Mouse (Mus musculus) T-helper 2 cell (primary cell): ENCODE data around the gene Hsf4.

ENCODE experiments used
- in situ Hi-C: fragments of 300-600 bp; cut with MboI, MseI; formaldehyde crosslinking; loops from one replicate; pipeline ENCODE4 v1.15.1; 2025; ENCODE audit warnings: high pct_unique_total_duplicates

Hsf4 gene

DNA sequence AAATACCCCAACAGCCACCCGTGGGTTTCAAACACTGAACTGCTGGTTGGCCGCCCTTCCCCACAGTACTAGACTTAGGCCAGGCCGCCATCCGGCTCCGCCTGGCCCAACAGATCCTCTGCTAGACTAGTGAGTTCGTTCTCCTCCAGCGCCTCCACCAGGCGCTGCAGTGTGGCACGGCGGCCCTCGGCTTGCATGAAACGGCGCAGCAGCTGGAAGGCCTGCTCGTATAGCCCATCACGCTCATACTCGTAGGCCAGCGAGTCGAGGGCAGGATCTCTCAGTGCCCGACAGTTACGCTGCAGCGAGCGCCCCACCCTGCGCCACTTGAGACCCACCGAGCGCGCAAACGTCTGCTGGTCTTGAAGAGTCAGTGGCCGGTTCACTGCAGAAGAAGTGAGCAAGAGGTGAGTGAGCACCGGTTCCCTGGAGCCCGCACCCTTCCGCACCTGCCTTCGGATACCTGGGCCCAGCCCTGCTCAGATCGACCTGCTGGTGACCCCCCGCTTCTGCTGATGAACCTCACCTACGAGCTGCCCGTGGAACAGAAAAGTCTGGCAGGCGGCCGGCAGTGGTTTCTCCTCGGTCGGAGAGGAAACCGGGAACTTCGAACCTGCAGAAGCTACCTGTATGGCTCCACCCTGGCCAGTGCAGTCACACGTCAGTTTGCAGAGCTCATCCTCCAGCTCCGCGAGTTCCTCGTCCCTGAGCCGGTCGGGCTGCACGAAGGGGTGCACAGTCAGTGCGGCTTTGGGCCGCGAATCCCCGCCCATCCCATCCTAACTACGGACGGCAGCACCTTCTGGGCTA, 10.5 kb upstream of the Hsf4 start:
- in situ Hi-C loops, result no loop called here

DNA sequence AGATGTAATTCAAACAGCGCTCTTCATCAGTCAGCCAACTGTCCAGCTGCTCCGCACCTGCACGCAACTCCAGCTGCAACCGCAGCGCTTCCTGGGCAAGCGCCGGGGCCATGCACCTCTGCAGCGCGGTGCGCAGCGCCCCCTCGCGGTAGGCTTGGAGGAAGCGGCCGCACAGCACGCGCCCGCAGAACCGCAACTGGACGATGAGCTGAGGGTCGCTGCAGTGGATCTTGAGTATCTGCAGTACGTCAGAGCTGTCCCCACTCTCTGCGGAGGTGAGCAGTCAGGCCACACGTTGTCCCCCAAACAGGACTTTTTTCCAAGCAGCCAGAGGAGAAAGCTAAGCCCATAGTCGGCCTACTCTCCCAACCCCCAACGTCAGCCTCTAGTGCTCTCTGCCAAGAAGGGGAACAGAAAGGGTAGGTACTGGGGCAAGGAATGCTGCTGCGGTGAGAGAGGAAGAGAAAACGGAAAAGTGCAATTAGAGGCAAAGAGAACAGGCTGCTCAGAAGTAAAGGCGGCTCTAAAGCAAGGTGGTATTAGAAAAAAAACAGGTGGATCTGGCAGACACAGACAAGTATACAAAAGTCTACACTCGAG, 9.8 kb upstream of the Hsf4 start:
- in situ Hi-C loops, result no loop called here

DNA sequence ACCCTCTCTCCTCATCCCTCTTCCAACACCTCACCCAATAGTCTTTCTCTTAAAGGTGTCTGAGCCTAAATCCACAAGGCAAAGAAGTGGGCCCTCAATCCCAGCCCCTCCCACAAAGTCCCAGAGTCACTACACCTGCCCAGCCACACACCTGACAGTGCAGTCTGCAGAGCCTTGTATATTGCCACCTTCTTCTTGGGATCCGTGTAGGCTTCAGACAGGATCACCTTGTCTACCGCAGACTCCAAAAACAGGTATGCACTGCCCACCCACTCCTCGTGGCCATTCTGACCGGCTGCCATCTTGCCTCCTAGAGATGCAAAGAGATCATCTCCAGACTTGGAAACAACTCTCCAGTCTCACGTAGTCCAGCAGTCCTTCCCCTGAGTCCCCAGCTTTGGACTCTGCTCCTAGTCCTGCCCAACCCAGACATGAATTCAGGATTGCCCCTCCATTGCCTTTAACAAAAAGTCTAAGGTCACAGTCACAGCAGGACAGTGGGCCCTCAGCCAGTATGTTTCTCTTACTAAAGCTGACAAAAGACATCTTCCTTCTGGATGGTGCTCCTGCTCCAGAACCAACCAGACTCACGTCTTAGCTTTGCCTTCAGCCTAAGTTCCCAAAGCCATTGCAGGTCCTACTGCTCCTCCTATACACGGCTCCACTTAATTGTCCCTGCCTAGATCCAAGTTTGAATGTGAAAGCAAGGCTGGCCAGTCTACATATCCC, 9.1 kb upstream of the Hsf4 start:
- in situ Hi-C loops, result no loop called here

DNA sequence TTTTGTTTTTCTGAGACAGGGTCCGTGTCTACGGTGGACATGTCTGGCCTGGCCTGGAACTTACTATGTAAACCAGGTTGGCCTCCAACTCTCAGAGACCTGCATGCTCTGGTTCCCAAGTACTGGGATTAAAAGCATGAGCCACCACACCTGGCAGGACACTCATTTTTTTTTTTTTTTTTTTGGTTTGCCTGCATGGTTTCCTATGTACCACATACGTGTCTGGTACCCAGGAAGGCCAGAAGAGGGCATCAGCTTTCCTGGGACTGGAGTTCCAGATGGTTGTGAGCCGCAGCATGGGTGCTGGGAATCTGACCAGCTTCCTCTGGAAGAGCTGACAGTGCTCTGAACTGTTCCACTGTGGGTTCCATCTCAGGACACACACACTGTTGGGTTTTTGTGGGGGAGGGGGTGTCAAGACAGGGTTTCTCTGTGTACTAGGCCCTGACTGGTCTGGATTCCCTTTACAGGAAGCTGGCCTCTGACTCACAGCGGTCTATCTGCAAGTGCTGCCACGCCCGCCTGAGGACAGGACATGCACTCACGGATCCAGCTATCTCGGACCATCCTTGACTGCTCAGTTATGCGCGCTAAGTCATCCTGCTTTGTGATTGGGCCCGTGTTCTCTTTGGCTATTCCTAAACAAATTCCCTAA, 8.1 kb upstream of the Hsf4 start:
- in situ Hi-C loops, result no loop called here

DNA sequence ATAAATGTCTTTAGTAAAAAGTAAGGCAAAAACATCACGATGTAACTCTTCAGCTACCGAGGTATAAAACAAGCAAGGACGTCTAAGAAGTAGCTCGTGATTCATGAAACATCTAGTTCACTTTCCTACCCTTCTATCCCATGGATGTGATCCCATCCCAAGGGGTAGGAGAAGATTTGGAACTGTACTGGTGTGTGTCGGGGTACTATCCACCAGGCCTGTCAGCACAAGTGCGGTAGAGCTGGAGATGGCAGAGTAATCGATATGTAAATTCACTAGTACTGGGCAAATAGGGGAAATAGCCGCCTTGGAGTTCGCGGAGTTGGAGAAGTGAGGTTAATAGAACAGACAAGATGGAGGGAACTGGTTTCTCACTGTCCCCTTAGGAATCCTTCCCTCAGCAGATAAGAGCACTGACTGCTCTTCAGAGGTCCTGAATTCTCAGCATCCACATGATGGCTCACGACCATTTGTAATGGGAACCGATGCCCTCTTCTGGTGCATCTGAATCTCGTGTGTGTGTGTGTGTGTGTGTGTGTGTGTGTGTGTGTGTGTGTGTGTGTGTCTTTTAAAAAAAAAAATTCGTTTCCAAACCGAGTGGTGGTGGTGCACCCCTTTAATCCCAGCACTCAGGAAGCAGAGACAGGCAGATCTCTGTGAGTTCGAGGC, 6.2 kb upstream of the Hsf4 start:
- in situ Hi-C loops, result no loop called here

DNA sequence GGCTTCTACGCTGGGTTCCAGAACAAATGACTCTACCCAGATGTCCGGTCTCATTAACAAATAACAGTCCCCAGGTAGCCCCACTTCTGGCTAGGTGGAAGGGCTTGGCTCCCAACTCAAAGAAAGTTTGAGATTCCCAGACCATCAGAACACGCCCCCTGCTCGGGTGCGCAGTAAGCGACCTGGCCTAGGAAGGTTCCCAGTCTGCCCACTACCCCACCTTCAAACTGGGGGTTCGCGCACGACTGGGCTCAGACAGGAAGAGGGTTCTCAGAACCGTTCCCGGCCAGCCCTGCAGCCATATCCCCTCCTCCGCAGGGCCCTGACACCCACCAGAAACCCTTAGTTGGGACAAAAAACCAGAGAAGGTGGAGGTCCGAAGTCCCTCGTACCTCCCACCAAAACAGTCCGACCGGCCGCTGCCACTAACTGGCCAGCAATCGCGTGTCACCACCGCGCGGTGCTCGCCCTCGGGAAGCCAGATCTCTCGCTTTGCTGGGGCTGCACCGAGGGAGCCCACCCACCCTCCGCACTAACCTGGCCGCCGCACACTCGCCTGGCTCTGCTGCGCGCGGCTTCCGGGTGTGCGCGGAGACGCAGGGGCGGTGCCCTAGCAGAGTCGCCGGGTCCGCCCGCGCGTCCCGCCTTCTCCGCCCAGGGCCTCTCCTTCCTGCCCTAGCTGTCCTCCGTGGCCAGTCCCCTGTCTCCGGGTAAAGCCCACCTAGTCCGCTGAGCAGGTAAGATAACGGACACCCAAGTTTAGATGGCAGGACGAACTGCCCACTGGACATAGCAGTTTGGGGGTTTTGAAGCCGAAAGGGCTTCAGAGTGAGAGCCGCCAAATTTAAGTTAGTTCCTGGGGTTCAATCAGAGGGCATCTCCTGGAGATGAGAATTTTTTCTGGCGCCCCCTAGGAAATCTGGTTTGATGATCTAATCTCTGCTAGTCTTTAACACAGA, 5.3 kb upstream of the Hsf4 start, which contains the start of the genes Tradd and Fbxl8:
Tradd (minus strand) TSS at position 586 of the 959 bp plus-strand sequence.
Fbxl8 (plus strand) TSS at position 625 of the 959 bp plus-strand sequence.
- in situ Hi-C loops, result no loop called here

DNA sequence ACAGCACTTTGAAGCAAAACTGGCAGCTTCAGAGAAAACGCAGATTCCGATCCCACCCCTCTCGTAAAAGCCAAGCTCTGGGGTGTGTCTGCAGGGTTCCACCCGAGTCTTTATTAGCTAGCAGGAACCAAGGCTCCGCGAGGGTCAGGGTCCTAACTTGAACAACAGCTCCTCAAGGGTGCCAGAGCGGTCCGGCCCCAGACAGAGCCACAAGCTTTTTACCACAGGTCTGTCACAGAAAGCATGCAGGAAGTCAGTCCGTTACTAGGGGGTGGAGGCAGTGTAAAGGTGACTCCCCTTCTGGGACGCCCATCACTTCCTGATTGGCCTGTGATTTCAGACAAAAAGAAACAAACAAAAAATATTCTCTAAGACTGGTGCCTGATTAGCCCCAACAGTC, 4.5 kb upstream of the Hsf4 start:
- in situ Hi-C loops, result no loop called here

DNA sequence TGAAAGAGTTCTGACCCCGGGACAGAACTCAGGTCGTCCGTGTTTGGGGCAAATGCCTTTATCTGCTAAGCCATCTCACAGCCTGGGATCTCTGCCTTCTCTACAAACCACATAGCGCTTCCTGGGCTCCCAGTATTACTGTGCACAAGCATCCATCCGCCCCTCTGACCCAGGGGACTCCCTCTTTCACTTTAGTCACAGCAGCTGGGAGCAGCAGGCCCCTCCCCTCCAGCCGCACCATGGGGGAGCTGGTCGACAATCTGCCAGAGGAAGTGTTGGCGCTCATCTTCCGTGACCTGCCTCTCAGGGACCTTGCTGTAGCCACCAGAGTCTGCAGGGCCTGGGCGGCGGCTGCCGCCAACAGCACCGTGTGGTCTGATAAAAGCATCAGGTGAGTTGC, 2.8 kb upstream of the Hsf4 start:
- in situ Hi-C loops, result no loop called here

DNA sequence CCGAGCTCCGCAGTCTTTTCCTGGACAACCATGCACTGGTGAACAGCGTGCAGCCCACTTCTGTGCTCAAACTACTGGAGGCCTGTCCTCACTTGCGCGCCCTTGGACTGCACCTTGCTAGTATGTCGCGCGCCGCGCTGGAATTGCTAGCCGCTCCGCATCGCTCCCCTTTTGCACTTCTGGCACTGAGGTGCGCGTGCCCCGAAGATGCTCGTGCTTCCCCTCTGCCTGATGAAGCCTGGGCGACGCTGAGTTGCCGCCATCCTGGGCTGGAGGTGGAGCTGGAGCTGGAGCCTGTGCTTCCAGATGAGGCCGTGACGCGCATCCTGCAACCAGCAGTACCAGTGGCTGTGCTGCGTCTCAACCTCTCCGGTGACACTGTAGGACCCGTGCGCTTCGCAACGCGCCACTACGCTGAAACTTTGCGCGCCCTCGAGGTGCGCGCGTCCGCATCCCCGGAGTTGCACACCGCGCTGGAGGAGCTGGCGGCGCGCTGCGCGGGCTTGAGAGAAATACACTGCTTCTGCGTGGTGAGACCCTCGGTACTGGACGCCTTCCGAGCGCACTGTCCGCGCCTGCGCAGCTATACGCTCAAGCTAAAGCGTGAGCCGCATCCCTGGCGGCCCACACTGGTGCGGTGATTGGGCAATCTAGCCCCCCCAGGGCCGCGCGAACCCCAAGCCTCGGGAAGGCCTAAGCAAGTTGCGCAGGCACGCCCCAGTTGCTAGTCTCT, 1.1 kb upstream of the Hsf4 start:
- in situ Hi-C loops, result no loop called here

DNA sequence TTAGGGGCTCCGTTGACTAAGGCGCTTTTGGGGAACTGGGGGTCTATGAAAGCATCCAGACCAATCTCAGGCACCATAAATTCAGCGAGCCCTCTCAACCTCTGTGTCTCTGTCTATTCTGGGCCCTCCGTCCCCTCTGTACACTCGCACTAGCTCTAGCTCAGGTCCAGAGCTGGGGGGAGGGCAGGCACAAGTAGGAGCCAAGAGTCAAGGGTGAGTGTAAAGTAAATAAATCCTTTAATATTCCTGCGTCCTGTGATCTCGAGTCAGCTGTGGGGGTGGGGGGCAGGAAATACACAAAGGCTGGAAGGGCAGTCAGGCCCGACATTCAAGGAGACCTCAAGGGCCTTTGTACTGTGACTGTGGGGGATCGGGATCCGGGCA, 534 bp upstream of the Hsf4 start:
- in situ Hi-C loops, result no loop called here

DNA sequence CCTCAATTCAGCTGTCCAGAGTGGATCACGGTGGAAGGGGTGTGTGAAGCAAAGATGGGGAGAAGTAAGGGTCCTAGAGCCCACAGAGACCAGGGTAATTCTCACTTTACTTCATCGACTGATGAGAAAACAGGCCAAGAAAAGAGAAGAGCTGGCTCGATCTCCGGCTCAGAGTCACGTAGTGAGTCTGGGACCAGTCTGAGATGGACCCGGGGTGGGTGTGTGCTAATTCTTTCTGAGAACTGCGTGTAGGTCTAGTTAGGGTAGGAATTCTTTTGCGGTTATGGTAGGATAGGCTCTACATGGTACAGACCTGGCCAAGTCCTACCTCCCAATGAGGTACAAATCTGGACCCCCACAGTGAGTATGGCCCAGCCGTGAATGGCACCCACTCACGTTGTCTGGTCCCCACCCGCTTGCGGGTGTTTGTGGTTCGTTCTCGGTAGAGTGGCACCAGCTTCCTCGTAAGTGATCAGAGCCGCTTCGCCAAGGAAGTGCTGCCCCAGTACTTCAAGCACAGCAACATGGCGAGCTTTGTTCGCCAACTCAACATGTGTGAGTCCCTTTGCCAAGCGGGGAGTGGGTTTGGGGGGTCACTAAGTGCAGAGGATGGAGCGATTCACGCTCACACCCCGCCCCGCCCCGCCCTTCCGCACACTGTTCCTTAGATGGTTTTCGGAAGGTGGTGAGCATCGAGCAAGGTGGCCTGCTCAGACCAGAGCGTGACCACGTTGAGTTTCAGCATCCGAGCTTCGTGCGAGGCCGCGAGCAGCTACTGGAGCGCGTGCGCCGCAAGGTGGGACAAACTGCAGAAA, 707 bp downstream of the Hsf4 start:
- in situ Hi-C loops, result no loop called here

DNA sequence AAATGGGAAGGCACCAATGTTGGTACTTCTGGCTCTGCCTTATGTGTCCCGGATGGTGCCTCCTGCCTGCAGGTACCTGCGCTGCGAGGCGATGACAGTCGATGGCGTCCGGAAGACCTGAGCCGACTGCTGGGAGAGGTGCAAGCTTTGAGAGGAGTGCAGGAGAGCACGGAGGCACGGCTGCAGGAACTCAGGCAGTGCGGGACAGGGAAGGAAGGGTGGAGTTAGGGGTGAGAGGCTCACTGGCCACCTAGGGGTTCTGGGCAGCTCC, 1.2 kb downstream of the Hsf4 start:
- in situ Hi-C loops, result no loop called here

DNA sequence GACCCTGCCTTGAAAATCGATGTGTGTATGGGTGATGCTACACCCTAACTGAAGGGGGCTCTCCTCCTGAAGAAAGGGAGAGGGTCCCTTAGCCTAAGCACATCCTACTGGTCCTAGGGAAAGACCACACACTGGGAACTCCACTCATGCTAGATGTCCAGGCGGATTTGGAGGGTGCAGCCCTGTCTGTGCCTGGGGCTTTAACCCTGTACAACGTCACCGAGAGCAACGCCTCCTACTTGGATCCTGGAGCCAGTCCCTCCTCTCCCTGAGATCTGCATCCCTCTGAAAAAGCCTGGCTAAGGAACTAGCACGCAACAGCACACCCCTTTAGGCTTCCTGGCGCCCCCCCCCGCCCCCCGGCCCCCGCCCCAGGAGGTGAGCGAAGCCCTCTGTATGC, 5.8 kb downstream of the Hsf4 start:
- in situ Hi-C loops, result no loop called here

DNA sequence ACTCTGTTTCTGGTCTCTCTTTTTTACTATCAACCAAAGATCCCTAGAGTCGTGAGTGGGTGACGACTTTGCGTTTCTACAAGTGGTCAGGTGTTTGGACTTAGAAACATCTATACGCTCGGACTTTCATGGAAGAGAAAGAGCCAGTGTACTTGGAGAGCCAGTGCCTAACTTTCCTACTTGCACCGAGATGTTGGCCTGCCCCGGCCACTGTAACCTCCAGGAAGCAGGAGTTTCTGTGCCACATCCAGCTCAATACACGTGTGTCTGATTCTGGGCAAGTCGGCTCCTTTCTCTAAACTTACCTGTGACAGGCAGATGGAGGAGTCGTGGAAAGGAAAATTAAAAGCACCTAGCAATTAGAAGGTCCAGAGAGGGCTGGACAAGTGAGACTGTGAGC, 6.2 kb downstream of the Hsf4 start, which contains the start of gene Nol3:
Nol3 (plus strand) TSS at position 301 of the 400 bp plus-strand sequence.
- in situ Hi-C loops, result no loop called here

DNA sequence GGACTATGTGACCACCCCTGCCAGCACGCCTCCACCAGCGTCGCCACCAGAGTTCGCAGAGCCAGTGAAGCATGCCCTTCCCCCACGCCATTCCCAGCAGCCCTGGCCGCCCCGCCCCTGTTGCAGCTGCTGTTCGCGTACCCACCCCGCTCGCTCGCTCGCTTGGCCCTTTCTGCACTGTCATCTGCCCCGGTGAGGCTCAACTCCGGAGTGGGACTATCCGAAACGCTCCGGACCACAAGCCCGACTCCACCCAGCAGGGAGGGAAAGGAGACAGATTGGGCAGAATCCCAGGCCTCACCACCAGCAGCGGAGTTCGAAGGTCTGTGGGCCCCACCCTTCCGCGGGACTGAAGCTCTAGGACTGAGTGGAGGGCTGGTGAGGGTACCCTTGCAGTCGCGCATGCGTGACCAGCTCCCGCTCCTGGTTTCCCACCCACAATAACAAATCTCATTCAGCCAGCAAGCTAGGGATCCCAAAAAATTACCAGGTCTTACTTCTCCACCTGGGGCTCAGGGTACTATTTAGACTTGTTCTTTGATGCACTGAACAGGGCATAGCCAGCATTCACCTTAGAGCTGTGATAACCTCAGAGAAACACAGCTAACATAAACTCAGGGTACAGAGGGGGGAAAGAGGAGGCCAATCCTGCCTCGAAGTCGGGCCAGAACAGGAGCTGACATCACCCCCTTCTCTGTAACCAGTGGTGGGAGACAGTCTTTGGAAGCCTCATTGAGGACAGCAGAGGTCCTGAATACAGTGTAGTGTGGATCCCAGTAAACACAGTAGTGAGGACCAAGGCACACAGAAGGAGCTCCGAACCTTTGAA, 6.9 kb downstream of the Hsf4 start:
- in situ Hi-C loops, result no loop called here

DNA sequence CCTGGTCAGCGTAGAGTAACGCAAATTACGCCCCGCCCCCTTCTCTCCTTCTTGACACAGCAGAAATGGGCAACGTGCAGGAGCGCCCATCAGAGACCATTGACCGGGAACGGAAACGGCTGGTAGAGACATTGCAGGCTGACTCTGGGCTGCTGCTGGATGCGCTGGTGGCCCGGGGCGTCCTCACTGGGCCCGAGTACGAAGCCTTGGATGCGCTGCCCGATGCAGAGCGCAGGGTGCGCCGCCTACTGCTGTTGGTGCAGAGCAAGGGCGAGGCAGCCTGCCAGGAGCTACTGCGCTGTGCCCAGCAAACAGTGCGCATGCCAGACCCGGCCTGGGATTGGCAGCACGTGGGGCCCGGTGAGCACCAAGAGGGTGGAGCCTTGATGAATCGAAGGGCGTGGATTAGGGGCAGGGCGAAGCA, 9.3 kb downstream of the Hsf4 start:
- in situ Hi-C loops, result no loop called here

DNA sequence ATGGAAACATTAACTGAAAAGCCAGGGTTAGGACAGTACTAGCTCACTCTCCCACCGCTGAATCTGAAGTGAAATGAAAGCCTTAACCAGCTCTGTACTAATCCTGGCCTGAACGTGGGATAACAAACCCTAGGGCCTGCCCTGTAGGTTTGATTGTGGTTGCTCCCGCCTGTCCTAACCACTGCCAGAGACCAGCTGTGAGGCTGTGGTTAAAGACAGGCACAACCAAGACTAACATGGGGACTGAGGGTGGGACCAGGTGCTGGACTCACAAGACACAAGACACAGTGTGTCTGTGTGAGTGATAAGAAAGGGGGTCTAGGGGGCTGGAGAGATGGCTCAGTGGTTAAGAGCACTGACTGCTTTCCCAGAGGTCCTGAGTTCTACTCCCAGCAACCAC, 11.0 kb downstream of the Hsf4 start:
- in situ Hi-C loops, result no loop called here

DNA sequence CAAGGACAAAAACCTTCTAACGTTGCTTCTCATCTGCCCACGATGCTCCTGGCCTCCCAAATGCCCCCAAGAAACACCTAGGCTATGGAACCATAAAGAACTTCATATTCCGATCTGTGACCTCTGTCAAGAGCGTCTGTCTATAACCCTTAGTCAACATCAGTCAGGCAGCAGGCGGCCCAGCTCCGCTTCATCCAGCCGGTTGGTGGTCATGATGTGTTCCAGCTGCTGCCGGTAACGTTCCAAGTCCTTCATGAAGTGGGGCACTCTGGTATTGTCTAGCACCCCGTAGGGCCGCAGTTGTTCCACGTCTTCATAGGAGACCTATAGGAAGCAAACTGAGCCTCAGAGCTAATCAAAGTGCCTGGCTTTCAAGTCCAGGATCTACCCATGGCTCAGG, 12.2 kb downstream of the Hsf4 start:
- in situ Hi-C loops, result no loop called here
